Mouse (Mus musculus): ENCODE measurements around the gene Tmem50b. TPM values are rescaled to one million over a fixed set of nuclear protein-coding genes. Genes with fewer than 3 reads are reported as not detected.
A peak's percentile ranks its signal among the peaks of the same experiment; 100 is the strongest.

The Tmem50b gene
- polyA plus RNA-seq, 1 experiment: 19.6 TPM

- Histone ChIP-seq H3K4me1 (ENCODE audit: control insufficient read depth, insufficient read depth, insufficient read length) (peaks cover 7% of the 10 kb centered on the region; the same call in 1 of the 2 replicates), H3K27me3 (ENCODE audit: control insufficient read depth, insufficient read depth, low read length) (no peaks in the 10 kb centered on the region), H3K4me3 (ENCODE audit: extremely low read depth, insufficient read depth, insufficient read length) (no peak overlapping the region), H3K27ac (ENCODE audit: insufficient read depth, low read length) (no peak overlapping the region), H3K36me3 (ENCODE audit: control insufficient read depth, insufficient read depth, low read length) (peaks cover 4% of the 10 kb centered on the region; the same call in 1 of the 2 replicates)
- DNase-seq (ENCODE audit: low read depth in 1 of 2, low spot score in 2 of 2): no peak
- TF ChIP-seq POLR2A (IDR thresholded peaks at IDR 0.05; ENCODE audit: low read depth, low read length): no peak
- no peak for TF ChIP-seq CTCF (IDR thresholded peaks at IDR 0.05; ENCODE audit: extremely low read depth, insufficient read depth, insufficient read length, insufficient replicate concordance)
Measured at GRCm38 (mm10) chr16:91599242-91599641, 1.6 kb upstream of the Tmem50b start.

GRCm38 (mm10) chr16:91596779-91597671, 575 bp downstream of the Tmem50b start:
- Histone ChIP-seq H3K4me3 (ENCODE audit: extremely low read depth, insufficient read depth, insufficient read length) (peak overlapping the region; percentile 73), H3K4me1 (ENCODE audit: control insufficient read depth, insufficient read depth, insufficient read length) (peaks cover 11% of the 10 kb centered on the region; the same call in 1 of the 2 replicates), H3K36me3 (ENCODE audit: control insufficient read depth, insufficient read depth, low read length) (peaks cover 8% of the 10 kb centered on the region), H3K27me3 (ENCODE audit: control insufficient read depth, insufficient read depth, low read length) (no peaks in the 10 kb centered on the region), H3K27ac (ENCODE audit: insufficient read depth, low read length) (peak overlapping the region; percentile 77)
- WGBS: under 1% methylated on average over 75 of the region's 75 CpGs
- DNase-seq (ENCODE audit: low read depth in 1 of 2, low spot score in 2 of 2): peak in 1 of 2 experiments; percentile 26
- TF ChIP-seq CTCF (IDR thresholded peaks at IDR 0.05; ENCODE audit: extremely low read depth, insufficient read depth, insufficient read length, insufficient replicate concordance) (no peak), POLR2A (IDR thresholded peaks at IDR 0.05; ENCODE audit: low read depth, low read length) (0 out of 2 replicates have a peak, but pooled peaks have one; percentile 40)

- peak in 1 of 2 experiments; percentile 75 for DNase-seq (ENCODE audit: low read depth in 1 of 2, low spot score in 2 of 2)
- 1% methylated on average over 9 of the region's 9 CpGs for WGBS
- H3K36me3 ChIP-seq (ENCODE audit: control insufficient read depth, insufficient read depth, low read length): peaks cover 8% of the 10 kb centered on the region
- H3K4me1 ChIP-seq (ENCODE audit: control insufficient read depth, insufficient read depth, insufficient read length): peaks cover 10% of the 10 kb centered on the region; the same call in 1 of the 2 replicates
- H3K4me3 ChIP-seq (ENCODE audit: extremely low read depth, insufficient read depth, insufficient read length): peak overlapping the region; percentile 73
- TF ChIP-seq POLR2A (IDR thresholded peaks at IDR 0.05; ENCODE audit: low read depth, low read length): no peak
- no peak for TF ChIP-seq CTCF (IDR thresholded peaks at IDR 0.05; ENCODE audit: extremely low read depth, insufficient read depth, insufficient read length, insufficient replicate concordance)
- H3K27ac ChIP-seq (ENCODE audit: insufficient read depth, low read length): peak overlapping the region; percentile 77
- H3K27me3 ChIP-seq (ENCODE audit: control insufficient read depth, insufficient read depth, low read length): no peaks in the 10 kb centered on the region
Measured at GRCm38 (mm10) chr16:91596397-91596778, 1.2 kb downstream of the Tmem50b start.

- no peak for TF ChIP-seq CTCF (IDR thresholded peaks at IDR 0.05; ENCODE audit: extremely low read depth, insufficient read depth, insufficient read length, insufficient replicate concordance)
- no peak for TF ChIP-seq POLR2A (IDR thresholded peaks at IDR 0.05; ENCODE audit: low read depth, low read length)
- Histone ChIP-seq H3K27ac (ENCODE audit: insufficient read depth, low read length) (no peak overlapping the region), H3K27me3 (ENCODE audit: control insufficient read depth, insufficient read depth, low read length) (no peaks in the 10 kb centered on the region), H3K4me1 (ENCODE audit: control insufficient read depth, insufficient read depth, insufficient read length) (peaks cover 7% of the 10 kb centered on the region; the same call in 1 of the 2 replicates), H3K4me3 (ENCODE audit: extremely low read depth, insufficient read depth, insufficient read length) (no peak overlapping the region), H3K36me3 (ENCODE audit: control insufficient read depth, insufficient read depth, low read length) (peaks cover 8% of the 10 kb centered on the region)
- no peak for DNase-seq (ENCODE audit: low read depth in 1 of 2, low spot score in 2 of 2)
- WGBS: 94% methylated on average over 6 of the region's 6 CpGs
Measured at GRCm38 (mm10) chr16:91595076-91595475, 2.5 kb downstream of the Tmem50b start.

- no peaks in the 10 kb centered on the region for H3K27me3 ChIP-seq (ENCODE audit: control insufficient read depth, insufficient read depth, low read length)
- peaks cover 8% of the 10 kb centered on the region for H3K36me3 ChIP-seq (ENCODE audit: control insufficient read depth, insufficient read depth, low read length)
- H3K27ac ChIP-seq (ENCODE audit: insufficient read depth, low read length): no peak overlapping the region
- peaks cover 7% of the 10 kb centered on the region; the same call in 1 of the 2 replicates for H3K4me1 ChIP-seq (ENCODE audit: control insufficient read depth, insufficient read depth, insufficient read length)
- WGBS: 35% methylated on average over 3 of the region's 3 CpGs
- H3K4me3 ChIP-seq (ENCODE audit: extremely low read depth, insufficient read depth, insufficient read length): no peak overlapping the region
- DNase-seq (ENCODE audit: low read depth in 1 of 2, low spot score in 2 of 2): no peak
- TF ChIP-seq CTCF (IDR thresholded peaks at IDR 0.05; ENCODE audit: extremely low read depth, insufficient read depth, insufficient read length, insufficient replicate concordance): no peak
- TF ChIP-seq POLR2A (IDR thresholded peaks at IDR 0.05; ENCODE audit: low read depth, low read length): no peak
Measured at GRCm38 (mm10) chr16:91593262-91593661, 4.3 kb downstream of the Tmem50b start.

- H3K27ac ChIP-seq (ENCODE audit: insufficient read depth, low read length): no peak overlapping the region
- peaks cover 10% of the 10 kb centered on the region; the same call in 1 of the 2 replicates for H3K4me1 ChIP-seq (ENCODE audit: control insufficient read depth, insufficient read depth, insufficient read length)
- H3K27me3 ChIP-seq (ENCODE audit: control insufficient read depth, insufficient read depth, low read length): no peaks in the 10 kb centered on the region
- H3K4me3 ChIP-seq (ENCODE audit: extremely low read depth, insufficient read depth, insufficient read length): no peak overlapping the region
- peaks cover 8% of the 10 kb centered on the region for H3K36me3 ChIP-seq (ENCODE audit: control insufficient read depth, insufficient read depth, low read length)
- DNase-seq (ENCODE audit: low read depth in 1 of 2, low spot score in 2 of 2): no peak
- 66% methylated on average over 8 of the region's 8 CpGs for WGBS
- TF ChIP-seq POLR2A (IDR thresholded peaks at IDR 0.05; ENCODE audit: low read depth, low read length) (no peak), CTCF (IDR thresholded peaks at IDR 0.05; ENCODE audit: extremely low read depth, insufficient read depth, insufficient read length, insufficient replicate concordance) (no peak)
Measured at GRCm38 (mm10) chr16:91592162-91592561, 5.4 kb downstream of the Tmem50b start.

All from spleen, adult 2 months (tissue).